Mouse (Mus musculus) heart, embryonic 11.5 days (tissue): ENCODE data around the gene Nubpl. TPM values are rescaled to one million over a fixed set of nuclear protein-coding genes. Genes with fewer than 3 reads are reported as not detected.

Experiments used
- ATAC-seq: fragments of 200-750 bp; cut with Nextera tagmentation; replicated peaks from 2 replicates; pipeline ENCODE4 v1.8.0; 2017; ENCODE audit warnings: moderate library complexity; ENCODE audit not compliant: insufficient number of reproducible peaks, low FRiP score, low TSS enrichment
- H3K27ac ChIP-seq: fragments of 300-500 bp; sonication (generic); 2 replicates; pipeline ENCODE4 v1.5.1; 2014; ENCODE audit warnings: mild to moderate bottlenecking, low read depth, low read length
- H3K27me3 ChIP-seq: fragments of 300-500 bp; sonication (generic); 2 replicates; pipeline ENCODE4 v1.6.1; 2014; ENCODE audit warnings: mild to moderate bottlenecking, low read length, mixed read lengths; ENCODE audit not compliant: control insufficient read depth, insufficient read depth
- H3K36me3 ChIP-seq: fragments of 300-500 bp; sonication (generic); 2 replicates; pipeline ENCODE4 v1.6.1; 2014; ENCODE audit warnings: mild to moderate bottlenecking, low read length, moderate library complexity, mixed read lengths; ENCODE audit not compliant: control insufficient read depth, insufficient read depth
- H3K4me1 ChIP-seq: fragments of 300-500 bp; sonication (generic); 2 replicates; pipeline ENCODE4 v1.6.1; 2014; ENCODE audit warnings: low read length; ENCODE audit not compliant: control insufficient read depth, insufficient read depth
- H3K4me2 ChIP-seq: fragments of 300-500 bp; sonication (generic); 2 replicates; pipeline ENCODE4 v1.6.1; 2014; ENCODE audit warnings: mild to moderate bottlenecking, moderate library complexity
- H3K4me3 ChIP-seq: fragments of 300-500 bp; sonication (generic); 2 replicates; pipeline ENCODE4 v1.5.1; 2014; ENCODE audit warnings: low read depth, low read length
- H3K9ac ChIP-seq: fragments of 300-500 bp; sonication (generic); 2 replicates; pipeline ENCODE4 v1.6.1; 2014; ENCODE audit warnings: mild to moderate bottlenecking, low read depth, low read length, moderate library complexity
- H3K9me3 ChIP-seq: fragments of 300-500 bp; sonication (generic); replicated peaks from 2 replicates; pipeline ENCODE4 v1.6.1; 2016; ENCODE audit warnings: low read length; ENCODE audit not compliant: control insufficient read depth
- WGBS: fragments of 180-500 bp; shearing (Covaris S2); extraction: QIAGEN DNeasy Blood & Tissue Kit; methylation state at CpG from one replicate; pipeline ENCODE4 v1.1.7; 2014; ENCODE audit not compliant: insufficient replicate concordance; 5-methylcytosine and 5-hydroxymethylcytosine counted together
- polyA plus RNA-seq: library from polyadenylated mRNA; unstranded; fragments of >200 nt; fragmentation: Nextera tagmentation; extraction: Ambion mirVana; gene quantifications from 2 replicates; pipeline ENCODE4 v1.2.1, GENCODE M21; 2014

Gene Nubpl
- polyA plus RNA-seq, 1 experiment from 2014 or later, result 10.9 TPM

GRCm38 (mm10) chr12:52268131-52268530 lies 170.6 kb downstream of the Nubpl start:
- Histone ChIP-seq H3K4me1 (peaks cover 10% of the 10 kb centered on the region; the same call in 1 of the 2 replicates), H3K27me3 (no peaks in the 10 kb centered on the region), H3K9me3 (no peaks in the 10 kb centered on the region), H3K4me2 (no peak overlapping the region), H3K27ac (no peak overlapping the region), H3K36me3 (no peaks in the 10 kb centered on the region), H3K9ac (no peak overlapping the region), H3K4me3 (no peak overlapping the region)
- no peak for ATAC-seq
- WGBS, result 70% methylated on average over 2 of the region's 2 CpGs

GRCm38 (mm10) chr12:52272828-52273227 lies 175.3 kb downstream of the Nubpl start:
- WGBS, result 21% methylated on average over 1 of the region's 1 CpGs
- Histone ChIP-seq H3K27ac (no peak overlapping the region), H3K9ac (no peak overlapping the region), H3K27me3 (no peaks in the 10 kb centered on the region), H3K4me3 (no peak overlapping the region), H3K4me1 (peaks cover 13% of the 10 kb centered on the region), H3K9me3 (no peaks in the 10 kb centered on the region), H3K36me3 (no peaks in the 10 kb centered on the region), H3K4me2 (no peak overlapping the region; the same call in 1 of the 2 replicates)
- ATAC-seq, result no peak

GRCm38 (mm10) chr12:52276320-52276719 lies 178.8 kb downstream of the Nubpl start:
- H3K27ac ChIP-seq, result no peak overlapping the region
- H3K9me3 ChIP-seq, result no peaks in the 10 kb centered on the region
- H3K36me3 ChIP-seq, result no peaks in the 10 kb centered on the region
- no peak overlapping the region for H3K4me3 ChIP-seq
- H3K4me2 ChIP-seq, result no peak overlapping the region
- ATAC-seq, result no peak
- no peak overlapping the region for H3K9ac ChIP-seq
- H3K4me1 ChIP-seq, result peaks cover 13% of the 10 kb centered on the region
- no peaks in the 10 kb centered on the region for H3K27me3 ChIP-seq
- WGBS, result 16% methylated on average over 1 of the region's 1 CpGs

- 64% methylated on average over 1 of the region's 1 CpGs for WGBS
- ATAC-seq, result no peak
- Histone ChIP-seq H3K9me3 (no peaks in the 10 kb centered on the region), H3K27me3 (no peaks in the 10 kb centered on the region), H3K27ac (no peak overlapping the region), H3K4me3 (no peak overlapping the region), H3K4me2 (no peak overlapping the region), H3K4me1 (no peaks in the 10 kb centered on the region), H3K36me3 (no peaks in the 10 kb centered on the region), H3K9ac (no peak overlapping the region)
Measured at GRCm38 (mm10) chr12:52281232-52281631, 183.7 kb downstream of the Nubpl start.

- Histone ChIP-seq H3K27me3 (no peaks in the 10 kb centered on the region), H3K4me1 (peaks cover 2% of the 10 kb centered on the region; the same call in 1 of the 2 replicates), H3K27ac (no peak overlapping the region), H3K36me3 (no peaks in the 10 kb centered on the region), H3K4me2 (no peak overlapping the region), H3K9me3 (no peaks in the 10 kb centered on the region), H3K9ac (no peak overlapping the region), H3K4me3 (no peak overlapping the region)
- no peak for ATAC-seq
Measured at GRCm38 (mm10) chr12:52284471-52284870, 186.9 kb downstream of the Nubpl start.

GRCm38 (mm10) chr12:52286802-52287201 lies 189.3 kb downstream of the Nubpl start:
- no peaks in the 10 kb centered on the region for H3K9me3 ChIP-seq
- H3K36me3 ChIP-seq, result no peaks in the 10 kb centered on the region
- no peaks in the 10 kb centered on the region for H3K27me3 ChIP-seq
- no peak overlapping the region for H3K27ac ChIP-seq
- H3K4me3 ChIP-seq, result no peak overlapping the region
- H3K4me2 ChIP-seq, result no peak overlapping the region
- no peak overlapping the region for H3K9ac ChIP-seq
- 86% methylated on average over 3 of the region's 3 CpGs for WGBS
- peaks cover 7% of the 10 kb centered on the region; the same call in 1 of the 2 replicates for H3K4me1 ChIP-seq
- no peak for ATAC-seq

GRCm38 (mm10) chr12:52288537-52288936 lies 191.0 kb downstream of the Nubpl start:
- no peaks in the 10 kb centered on the region for H3K36me3 ChIP-seq
- ATAC-seq, result 0 out of 2 replicates have a peak, but pooled peaks have one; percentile 31
- 44% methylated on average over 4 of the region's 4 CpGs for WGBS
- no peak overlapping the region for H3K4me2 ChIP-seq
- H3K4me3 ChIP-seq, result no peak overlapping the region
- no peaks in the 10 kb centered on the region for H3K27me3 ChIP-seq
- H3K9me3 ChIP-seq, result no peaks in the 10 kb centered on the region
- H3K27ac ChIP-seq, result no peak overlapping the region
- peaks cover 7% of the 10 kb centered on the region; the same call in 1 of the 2 replicates for H3K4me1 ChIP-seq
- H3K9ac ChIP-seq, result no peak overlapping the region

- no peak for ATAC-seq
- Histone ChIP-seq H3K27ac (no peak overlapping the region), H3K4me3 (no peak overlapping the region), H3K9ac (no peak overlapping the region), H3K36me3 (no peaks in the 10 kb centered on the region), H3K27me3 (no peaks in the 10 kb centered on the region), H3K9me3 (no peaks in the 10 kb centered on the region), H3K4me2 (no peak overlapping the region), H3K4me1 (peaks cover 7% of the 10 kb centered on the region; the same call in 1 of the 2 replicates)
- WGBS, result 58% methylated on average over 11 of the region's 11 CpGs
Measured at GRCm38 (mm10) chr12:52288941-52289567, 191.5 kb downstream of the Nubpl start.

GRCm38 (mm10) chr12:52289594-52289993 lies 192.1 kb downstream of the Nubpl start:
- H3K4me1 ChIP-seq, result peaks cover 7% of the 10 kb centered on the region; the same call in 1 of the 2 replicates
- 78% methylated on average over 10 of the region's 10 CpGs for WGBS
- no peak overlapping the region for H3K4me2 ChIP-seq
- H3K9ac ChIP-seq, result no peak overlapping the region
- no peak for ATAC-seq
- H3K36me3 ChIP-seq, result no peaks in the 10 kb centered on the region
- H3K27me3 ChIP-seq, result no peaks in the 10 kb centered on the region
- H3K9me3 ChIP-seq, result no peaks in the 10 kb centered on the region
- H3K4me3 ChIP-seq, result no peak overlapping the region
- H3K27ac ChIP-seq, result no peak overlapping the region
